Mouse (Mus musculus) lung, postnatal 0 days (tissue): ENCODE data around the gene Nme1.

Experiments
- CTCF ChIP-seq: IDR thresholded peaks from 2 replicates; pipeline ENCODE4 v1.5.1; 2016; ENCODE audit warnings: antibody characterized with exemption, mild to moderate bottlenecking
- EP300 ChIP-seq: IDR thresholded peaks from 2 replicates; pipeline ENCODE4 v1.6.1; 2016; ENCODE audit warnings: antibody characterized with exemption, mild to moderate bottlenecking, control low read depth

- TF ChIP-seq CTCF (no peak), EP300 (no peak)
These were observed 26.2 kb upstream of the Nme1 start for GRCm38 (mm10) chr11:93994531-93994930.
